In genomic region chr2:3244251-3244650, GRCm38 (mm10) we compare ENCODE assay signal across 14 mouse cellular contexts. TPM values are rescaled to one million over a fixed set of nuclear protein-coding genes. Genes with fewer than 3 reads are reported as not detected.
DNase-seq lines count a peak whose midpoint lies in the region.
"Had no signal": no experiment of that assay in that cellular context is flagged by ENCODE, and none has a peak within 500 bp of the region (broad histone marks: within the 10 kb centered on the region; RNA-seq: fewer than 3 reads in every experiment).

No protein-coding gene starts in this region.

- intact Hi-C loops in heart, postnatal 36 days (cut with DNase I) = no loop called here

- peak; percentile 27 for DNase-seq in adrenal gland, adult 2 months
- DNase-seq in adrenal gland, postnatal 10 days = no peak
- peak; percentile 56 for DNase-seq in heart, adult 11 months
- DNase-seq in heart, postnatal 36 days = no peak
- DNase-seq in Muller cell, postnatal 12 days (ENCODE audit: inconsistent ontology term) = peak; percentile 16
- no peak for DNase-seq in testis, postnatal 10 days (ENCODE audit: low spot score)
- DNase-seq in lung, postnatal 14 days = no peak
- DNase-seq: adrenal gland, postnatal 14 days; cerebellum, adult 11-12 months; cerebellum, adult 2 months; cerebellum, adult 9-10 months; cerebellum, postnatal 10 days; cerebellum, postnatal 25 days; forebrain, postnatal 0 days had no signal

RNA-seq across cellular contexts. Expression of gene Nmt2, which starts 39.8 kb away (rescaled TPM):
- 10 to 100 TPM; 42.6 to 69.1 TPM for total RNA-seq in adrenal gland, adult 2 months (2021)
- 7.9 and 9.2 TPM in 2 replicates for polyA plus RNA-seq in adrenal gland, adult 2 months (2012; rRNA removed)
- total RNA-seq in adrenal gland, postnatal 10 days (2021) = 10 to 100 TPM; 49.0 to 55.3 TPM
- 10 to 100 TPM in 1 of 2 experiments, 1 to 10 TPM in 1; 9.1 to 10.7 TPM for total RNA-seq in heart, postnatal 36 days (2021)

Comparison
In these comparisons a context has a peak if more than half of its experiments do, and no peak if none do; other contexts are left out.
1. DNase-seq: peak in adrenal gland, adult 2 months (single experiment), heart, adult 11 months (single experiment) and Muller cell, postnatal 12 days (single experiment); none in adrenal gland, postnatal 10 days (single experiment), heart, postnatal 36 days (0 of 2), testis, postnatal 10 days (single experiment) and lung, postnatal 14 days (single experiment).